Mouse (Mus musculus) kidney, embryonic 16.5 days (tissue): ENCODE measurements around the gene Smarcal1. TPM values are rescaled to one million over a fixed set of nuclear protein-coding genes. Genes with fewer than 3 reads are reported as not detected.
A peak's percentile ranks its signal among the peaks of the same experiment; 100 is the strongest.

ENCODE experiments used
- ATAC-seq: fragments of 200-750 bp; cut with Nextera tagmentation; 2 replicates; pipeline ENCODE4 v1.8.0; 2017; ENCODE audit warnings: moderate TSS enrichment; ENCODE audit not compliant: low FRiP score, low TSS enrichment
- H3K27ac ChIP-seq: fragments of 300-500 bp; sonication (generic); 2 replicates; pipeline ENCODE4 v1.5.1; 2014; ENCODE audit warnings: low read length
- H3K27me3 ChIP-seq: fragments of 300-500 bp; sonication (generic); 2 replicates; pipeline ENCODE4 v1.6.1; 2014; ENCODE audit warnings: low read length, control low read depth, mixed read lengths; ENCODE audit not compliant: insufficient read depth
- H3K36me3 ChIP-seq: fragments of 300-500 bp; sonication (generic); 2 replicates; pipeline ENCODE4 v1.6.1; 2014; ENCODE audit warnings: low read length, control low read depth, mixed read lengths; ENCODE audit not compliant: insufficient read depth
- H3K4me1 ChIP-seq: fragments of 300-500 bp; sonication (generic); 2 replicates; pipeline ENCODE4 v1.6.1; 2014; ENCODE audit warnings: low read length, control low read depth, mixed read lengths; ENCODE audit not compliant: insufficient read depth
- H3K4me2 ChIP-seq: fragments of 300-500 bp; sonication (generic); replicated peaks from 2 replicates; pipeline ENCODE4 v1.6.1; 2014; ENCODE audit warnings: low read depth, low read length
- H3K4me3 ChIP-seq: fragments of 300-500 bp; sonication (generic); 2 replicates; pipeline ENCODE4 v1.5.1; 2014; ENCODE audit warnings: mild to moderate bottlenecking, low read length
- H3K9ac ChIP-seq: fragments of 300-500 bp; sonication (generic); replicated peaks from 2 replicates; pipeline ENCODE4 v1.6.1; 2014; ENCODE audit warnings: low read length
- H3K9me3 ChIP-seq: fragments of 300-500 bp; sonication (generic); 2 replicates; pipeline ENCODE4 v1.6.1; 2016; ENCODE audit warnings: low read length, control low read depth
- WGBS: fragments of 180-500 bp; shearing (Covaris S2); extraction: QIAGEN DNeasy Blood & Tissue Kit; methylation state at CpG from one replicate; pipeline ENCODE4 v1.1.7; 2014; 5-methylcytosine and 5-hydroxymethylcytosine counted together
- polyA plus RNA-seq: library from polyadenylated mRNA; unstranded; fragments of >200 nt; fragmentation: Nextera tagmentation; extraction: Ambion mirVana; gene quantifications from 2 replicates; pipeline ENCODE4 v1.2.1, GENCODE M21; 2015

Smarcal1 gene
- polyA plus RNA-seq, 1 experiment from 2014 or later, result 26.2 TPM

DNA sequence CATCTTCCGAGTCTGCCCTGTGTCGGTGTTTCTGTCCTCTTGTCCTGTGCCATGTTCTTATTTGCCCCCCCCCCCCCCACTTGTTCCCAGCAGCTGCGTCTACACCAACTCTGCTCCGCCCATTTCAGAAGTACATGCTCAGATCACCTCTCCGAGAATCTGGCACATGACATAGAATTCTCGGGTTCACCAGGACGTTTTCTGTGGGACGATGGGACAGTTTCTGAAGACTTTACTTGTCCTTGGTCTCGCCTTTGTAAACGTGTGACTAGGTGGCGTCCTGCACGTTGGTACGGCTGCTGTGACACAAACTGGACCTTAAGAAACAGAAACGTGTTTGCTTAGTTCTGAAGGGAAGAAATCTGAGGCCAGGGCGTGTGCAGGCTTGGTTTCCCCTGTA is 4.5 kb downstream of the Smarcal1 start:
- Histone ChIP-seq H3K36me3 (peaks cover 41% of the 10 kb centered on the region), H3K4me2 (no peak overlapping the region), H3K9me3 (no peaks in the 10 kb centered on the region), H3K4me3 (no peak overlapping the region), H3K27ac (no peak overlapping the region), H3K9ac (no peak overlapping the region), H3K4me1 (no peaks in the 10 kb centered on the region), H3K27me3 (no peaks in the 10 kb centered on the region)
- 94% methylated on average over 15 of the region's 15 CpGs for WGBS
- no peak for ATAC-seq

DNA sequence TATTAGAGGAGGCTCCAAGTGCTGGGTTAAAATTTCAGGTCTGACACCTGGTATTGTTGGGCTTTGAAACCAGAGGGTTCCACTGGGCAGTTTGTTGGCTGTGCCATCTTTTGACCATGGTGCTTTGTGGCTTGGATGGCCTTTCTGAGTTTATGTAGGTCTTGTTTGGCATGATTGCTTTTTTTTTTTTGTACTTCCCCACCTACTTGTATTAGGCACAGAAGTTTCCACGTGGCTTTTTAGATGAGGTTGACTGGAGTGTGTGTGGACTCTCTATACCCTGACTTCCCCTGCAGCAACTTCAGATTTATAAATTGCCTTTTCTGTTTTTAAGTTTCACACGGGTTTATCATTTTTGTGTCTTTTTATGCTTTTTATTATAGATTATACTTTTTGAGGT is 5.7 kb downstream of the Smarcal1 start:
- Histone ChIP-seq H3K9ac (no peak overlapping the region), H3K4me2 (no peak overlapping the region), H3K4me3 (no peak overlapping the region), H3K36me3 (peaks cover 51% of the 10 kb centered on the region), H3K27ac (no peak overlapping the region), H3K4me1 (no peaks in the 10 kb centered on the region), H3K9me3 (no peaks in the 10 kb centered on the region), H3K27me3 (no peaks in the 10 kb centered on the region)
- ATAC-seq, result no peak
- WGBS, result 90% methylated on average over 2 of the region's 2 CpGs

DNA sequence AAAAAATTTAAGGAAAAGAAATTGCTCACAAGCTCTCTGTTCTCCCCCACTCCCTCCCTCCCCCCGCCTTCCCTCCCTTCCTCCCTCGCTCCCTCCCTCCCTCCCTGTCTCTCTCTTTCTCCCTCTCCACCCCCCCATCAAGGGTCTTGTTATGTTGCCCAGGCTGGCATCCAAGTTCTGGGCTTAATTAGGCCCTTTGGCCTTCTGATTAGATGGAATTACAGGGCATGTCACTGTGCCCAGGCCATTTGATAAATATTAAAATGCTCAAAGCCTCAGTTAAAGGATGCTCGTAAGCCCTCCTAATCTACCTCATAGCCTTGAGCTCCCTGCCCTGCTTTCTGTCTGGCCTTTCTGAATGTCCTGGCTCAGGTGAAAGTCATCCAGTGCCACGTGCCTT is 7.6 kb downstream of the Smarcal1 start:
- Histone ChIP-seq H3K9ac (no peak overlapping the region), H3K27ac (no peak overlapping the region), H3K4me2 (no peak overlapping the region), H3K4me3 (no peak overlapping the region), H3K9me3 (no peaks in the 10 kb centered on the region), H3K4me1 (no peaks in the 10 kb centered on the region), H3K27me3 (no peaks in the 10 kb centered on the region), H3K36me3 (peaks cover 61% of the 10 kb centered on the region)
- WGBS, result 93% methylated on average over 4 of the region's 4 CpGs
- ATAC-seq, result no peak

DNA sequence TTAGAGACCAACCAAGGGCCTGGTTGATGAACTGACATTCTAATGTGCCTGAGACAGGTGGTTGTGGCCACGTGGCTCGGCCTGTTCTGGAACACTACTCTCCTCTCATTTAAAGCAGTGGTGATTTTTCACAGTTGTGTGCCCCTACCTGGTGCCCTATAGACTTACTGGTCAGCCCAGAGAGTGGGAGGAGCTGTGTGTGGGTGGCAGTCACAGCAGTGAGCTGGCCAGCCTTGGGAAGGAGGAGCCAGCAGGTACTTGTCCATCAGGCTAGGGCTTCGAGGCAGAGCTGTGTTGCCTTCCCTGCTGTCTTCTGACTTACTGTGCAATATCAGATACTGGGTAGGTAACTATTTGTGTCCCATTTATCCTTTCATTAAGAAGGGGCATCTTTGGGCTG is 9.3 kb downstream of the Smarcal1 start:
- Histone ChIP-seq H3K27ac (no peak overlapping the region), H3K4me1 (no peaks in the 10 kb centered on the region), H3K27me3 (no peaks in the 10 kb centered on the region), H3K36me3 (peaks cover 60% of the 10 kb centered on the region), H3K9ac (no peak overlapping the region), H3K4me3 (no peak overlapping the region), H3K4me2 (no peak overlapping the region), H3K9me3 (no peaks in the 10 kb centered on the region)
- 82% methylated on average over 3 of the region's 3 CpGs for WGBS
- no peak for ATAC-seq

DNA sequence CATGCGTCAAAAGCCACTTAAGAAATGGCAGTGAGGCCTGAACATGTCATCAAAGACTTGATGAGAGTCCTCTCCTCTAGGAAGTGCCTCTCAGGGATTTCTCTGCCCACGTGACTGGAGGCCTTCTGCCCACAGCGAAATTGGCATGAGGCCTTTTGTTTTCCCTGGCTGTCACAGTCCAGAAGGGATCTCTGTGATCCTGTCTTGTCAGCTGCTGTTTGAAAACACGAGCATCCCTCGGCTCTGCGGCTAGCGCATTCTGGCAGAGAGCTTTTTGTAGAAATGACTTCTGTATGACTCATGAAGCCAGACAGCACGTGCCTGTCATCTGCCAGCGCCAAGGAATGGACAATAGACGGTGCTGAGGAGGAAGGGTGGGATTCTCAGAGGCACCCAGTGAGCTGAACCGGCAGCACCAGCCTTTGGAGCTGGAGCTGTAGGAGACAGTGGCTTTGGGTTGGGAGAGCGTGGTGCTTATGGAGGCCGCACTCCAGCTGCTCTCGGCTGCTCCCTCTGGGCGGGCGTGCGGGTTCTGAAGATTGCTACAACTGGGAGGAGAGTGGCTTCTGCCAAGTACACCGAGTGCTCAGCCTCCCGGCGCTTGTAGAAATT is 10.4 kb downstream of the Smarcal1 start:
- no peak for ATAC-seq

DNA sequence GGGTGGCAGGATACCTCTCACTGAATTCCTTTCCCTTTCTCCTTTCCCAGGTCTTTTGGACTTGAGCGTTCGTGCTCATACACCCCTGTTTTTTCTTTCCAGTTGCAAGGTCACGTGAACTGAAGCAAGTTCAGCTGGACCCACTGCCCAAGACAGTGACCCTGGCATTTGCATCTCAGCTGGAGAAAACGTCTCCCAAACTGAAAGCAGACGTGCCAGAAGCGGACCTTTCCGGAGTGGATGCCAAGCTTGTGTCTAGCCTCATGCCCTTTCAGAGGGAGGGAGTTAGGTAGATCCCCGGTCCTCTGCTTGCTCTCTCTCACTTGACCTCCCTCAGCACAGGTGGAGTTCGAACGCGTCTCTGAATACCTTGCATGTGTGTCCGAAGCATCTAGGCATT is 12.6 kb downstream of the Smarcal1 start:
- Histone ChIP-seq H3K9me3 (no peaks in the 10 kb centered on the region), H3K36me3 (peaks cover 49% of the 10 kb centered on the region), H3K27ac (no peak overlapping the region), H3K4me2 (no peak overlapping the region), H3K27me3 (no peaks in the 10 kb centered on the region), H3K4me1 (peaks cover 14% of the 10 kb centered on the region), H3K9ac (no peak overlapping the region), H3K4me3 (no peak overlapping the region)
- 95% methylated on average over 12 of the region's 12 CpGs for WGBS
- no peak for ATAC-seq

More for the DNA sequence above, 10.4 kb downstream of the Smarcal1 start:
- WGBS, result 80% methylated on average over 20 of the region's 20 CpGs
- Histone ChIP-seq H3K36me3 (peaks cover 54% of the 10 kb centered on the region), H3K9me3 (no peaks in the 10 kb centered on the region), H3K4me2 (no peak overlapping the region), H3K4me3 (no peak overlapping the region), H3K27ac (0 out of 2 replicates have a peak overlapping the region, but pooled peaks have one; percentile 28), H3K4me1 (no peaks in the 10 kb centered on the region), H3K27me3 (no peaks in the 10 kb centered on the region), H3K9ac (no peak overlapping the region)

DNA sequence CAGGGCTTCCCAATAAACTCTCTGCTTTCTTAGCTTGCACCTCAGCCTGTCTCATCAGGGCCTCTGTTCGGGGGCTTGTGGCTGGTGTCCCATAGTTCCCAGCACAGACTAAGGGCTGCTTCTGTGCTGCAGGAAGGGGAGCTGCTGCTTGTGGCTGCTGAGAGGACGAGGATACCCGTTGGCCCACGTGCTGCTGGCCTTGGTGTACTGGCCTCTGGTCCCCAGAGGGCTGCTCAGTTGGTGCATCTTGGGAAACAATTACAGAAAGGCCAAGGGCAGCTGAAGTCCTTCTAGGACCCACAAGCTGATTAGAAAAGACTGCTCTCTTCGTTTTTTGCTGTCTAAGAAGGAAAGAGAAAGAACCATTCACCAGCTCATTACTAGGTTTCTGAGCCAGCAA is 13.2 kb downstream of the Smarcal1 start:
- Histone ChIP-seq H3K4me3 (no peak overlapping the region), H3K27me3 (no peaks in the 10 kb centered on the region), H3K9ac (no peak overlapping the region), H3K9me3 (no peaks in the 10 kb centered on the region), H3K36me3 (peaks cover 48% of the 10 kb centered on the region), H3K27ac (no peak overlapping the region), H3K4me2 (no peak overlapping the region), H3K4me1 (peaks cover 14% of the 10 kb centered on the region)
- ATAC-seq, result no peak
- 86% methylated on average over 5 of the region's 5 CpGs for WGBS

DNA sequence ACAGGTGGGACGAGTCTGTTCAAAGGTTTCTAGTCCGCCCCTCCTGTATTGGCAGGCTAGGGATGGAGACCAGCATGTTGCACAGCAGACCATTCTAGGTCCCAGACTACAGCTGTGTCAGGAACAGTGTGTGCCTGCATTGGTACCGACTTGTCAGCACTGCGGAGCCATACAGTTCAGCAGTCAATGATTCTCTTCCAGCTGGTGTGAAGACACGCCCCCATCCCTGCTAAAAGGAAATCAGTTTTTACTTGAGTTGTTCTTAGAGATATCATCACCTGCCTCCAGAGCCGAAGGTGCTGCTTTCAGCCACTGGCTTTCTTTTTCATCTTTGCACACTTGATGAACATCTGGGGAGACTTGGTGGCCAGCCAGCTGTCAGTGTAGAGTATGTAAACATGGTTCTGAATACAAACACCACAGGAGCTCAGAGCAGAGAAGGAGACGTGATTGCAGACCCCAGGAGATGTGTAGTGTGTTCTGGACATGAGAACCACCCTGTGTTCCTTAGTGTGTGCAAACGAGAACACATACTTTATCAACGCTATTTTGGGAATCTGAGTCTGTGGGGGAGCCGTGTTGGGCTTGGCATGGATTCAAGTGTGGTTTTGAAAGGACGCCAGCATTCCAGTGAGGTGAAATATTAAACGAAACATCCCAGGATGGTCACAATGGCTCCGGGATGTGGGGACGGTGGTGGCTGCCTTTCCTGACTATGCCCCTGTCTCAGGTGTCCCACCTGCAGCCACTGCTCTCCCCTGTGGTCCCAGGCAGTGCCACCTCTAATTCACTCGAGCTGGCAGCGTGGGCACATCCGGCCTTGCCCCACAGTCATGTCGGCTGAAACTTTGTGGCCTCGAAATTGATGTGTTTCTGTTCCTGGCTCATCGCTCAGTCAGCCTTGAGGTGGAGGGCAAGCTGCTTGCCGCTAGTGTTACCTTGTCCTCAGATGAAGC is 16.4 kb downstream of the Smarcal1 start:
- peak overlapping the region; percentile 69 for H3K27ac ChIP-seq
- peak; percentile 64 for ATAC-seq
- H3K9me3 ChIP-seq, result no peaks in the 10 kb centered on the region
- no peak overlapping the region for H3K4me2 ChIP-seq
- peaks cover 34% of the 10 kb centered on the region for H3K36me3 ChIP-seq
- H3K27me3 ChIP-seq, result no peaks in the 10 kb centered on the region
- no peak overlapping the region for H3K4me3 ChIP-seq
- WGBS, result 42% methylated on average over 21 of the region's 21 CpGs
- no peak overlapping the region for H3K9ac ChIP-seq
- H3K4me1 ChIP-seq, result peaks cover 14% of the 10 kb centered on the region

DNA sequence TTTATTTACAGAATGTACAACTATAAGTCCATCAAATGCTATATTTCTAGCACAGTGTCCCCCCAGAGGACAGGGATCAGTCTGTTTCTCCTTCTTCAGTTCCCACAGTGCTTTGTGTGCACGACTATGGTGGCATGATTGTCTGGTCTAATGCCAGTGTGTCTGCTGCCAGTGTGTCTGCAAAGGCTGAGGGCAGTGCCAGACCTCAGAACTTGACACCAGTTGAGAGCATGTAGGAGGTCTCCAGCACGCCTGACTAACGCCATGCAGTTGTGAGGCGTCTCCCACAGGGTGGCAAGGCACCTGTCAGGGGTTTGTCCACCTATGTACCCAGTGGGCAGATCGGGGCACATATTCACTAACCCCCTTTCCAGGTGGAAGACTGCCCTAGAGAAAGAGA is 17.7 kb downstream of the Smarcal1 start:
- peak; percentile 49; the same call in 1 of the 2 replicates for ATAC-seq
- Histone ChIP-seq H3K4me3 (no peak overlapping the region), H3K9me3 (no peaks in the 10 kb centered on the region), H3K27ac (no peak overlapping the region), H3K27me3 (no peaks in the 10 kb centered on the region), H3K9ac (no peak overlapping the region), H3K4me2 (no peak overlapping the region), H3K36me3 (peaks cover 25% of the 10 kb centered on the region), H3K4me1 (peaks cover 14% of the 10 kb centered on the region)
- WGBS, result 80% methylated on average over 5 of the region's 5 CpGs

DNA sequence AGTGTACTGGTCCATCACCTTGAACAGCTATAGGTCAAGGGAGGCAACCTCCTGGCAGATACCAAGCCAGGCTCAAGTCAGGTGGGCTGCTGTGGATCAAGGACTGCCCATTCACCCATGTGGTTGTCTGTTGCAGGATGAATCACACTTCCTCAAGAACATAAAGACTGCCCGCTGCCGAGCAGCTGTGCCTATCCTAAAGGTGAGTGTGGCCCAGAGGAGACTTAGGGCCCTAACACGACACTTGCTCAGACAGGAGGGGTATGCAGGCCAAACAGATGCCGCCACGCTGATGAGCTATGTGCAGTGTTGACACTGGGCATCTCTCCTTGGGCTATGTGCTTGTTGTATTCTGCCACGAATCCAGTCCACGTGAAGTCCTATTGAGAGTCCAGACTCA is 18.2 kb downstream of the Smarcal1 start:
- H3K27me3 ChIP-seq, result no peaks in the 10 kb centered on the region
- H3K4me2 ChIP-seq, result no peak overlapping the region
- H3K36me3 ChIP-seq, result peaks cover 21% of the 10 kb centered on the region
- no peak overlapping the region for H3K27ac ChIP-seq
- WGBS, result 88% methylated on average over 7 of the region's 7 CpGs
- no peaks in the 10 kb centered on the region for H3K9me3 ChIP-seq
- H3K9ac ChIP-seq, result no peak overlapping the region
- peaks cover 14% of the 10 kb centered on the region for H3K4me1 ChIP-seq
- no peak; the same call in 1 of the 2 replicates for ATAC-seq
- H3K4me3 ChIP-seq, result no peak overlapping the region
